Mouse (Mus musculus) central nervous system, embryonic 14 days (tissue): Measurements from ENCODE around the gene St6gal2. TPM values are rescaled to one million over a fixed set of nuclear protein-coding genes. Genes with fewer than 3 reads are reported as not detected.

Experiments
- polyA plus RNA-seq: library from polyadenylated mRNA; depleted of rRNA; stranded (reverse); fragments of >200 nt; gene quantifications from 2 replicates; pipeline ENCODE4 v1.2.3, GENCODE M21; 2012; rRNA removed

Gene St6gal2
- polyA plus RNA-seq = 16.9 and 17.7 TPM in 2 replicates

GRCm38 (mm10) chr17:55445250-55446184, at the start of gene St6gal2:
Gene St6gal2 (plus strand): TSS chr17:55445382.

Other genes starting within 250 kb of the St6gal2 start
- 0.01 TPM in 2 replicates for gene Vmn2r118, start 179.8 kb downstream of the St6gal2 start, polyA plus RNA-seq